Mouse (Mus musculus) Patski (cell line): ENCODE data around the gene Tmem132a. TPM values are rescaled to one million over a fixed set of nuclear protein-coding genes. Genes with fewer than 3 reads are reported as not detected.

Source experiments
- ATAC-seq: fragments of 100-300 bp; one replicate; pipeline ENCODE4 v1.8.0; 2021
- CTCF ChIA-PET: fragments of 350-600 bp; sonication (Branson Sonifier 250); formaldehyde crosslinking; loops from one replicate; lab custom pipeline; 2022; ENCODE audit warnings: inconsistent platforms; lab: Charles Lee
- POLR2A ChIA-PET: fragments of 350-600 bp; sonication (Branson Sonifier 250); formaldehyde crosslinking; loops from one replicate; lab custom pipeline; 2022; ENCODE audit warnings: antibody characterized with exemption, inconsistent platforms; lab: Charles Lee
- DNase-seq: peaks from one replicate; pipeline ENCODE4 v3.0.0-alpha.2; 2011; ENCODE audit warnings: low read depth, low spot score
- H3K27me3 ChIP-seq: fragments of 371-371 bp; one replicate; pipeline ENCODE4 v1.5.1; 2021
- CTCF ChIP-seq: fragments of 100-300 bp; IDR thresholded peaks from one replicate; pipeline ENCODE4 v1.5.1; 2021
- in situ Hi-C: fragments of 300-500 bp; cut with MboI; formaldehyde crosslinking; loops from 3 replicates; pipeline ENCODE4 v1.11.1; 2018; ENCODE audit warnings: low pct_unique_long_range_greater_than_20kb, mixed read lengths
- polyA plus RNA-seq: library from polyadenylated mRNA; unstranded; gene quantifications from one replicate; pipeline ENCODE4 v1.2.3, GENCODE M21; 2021

Gene Tmem132a
- polyA plus RNA-seq: 114 TPM

DNA sequence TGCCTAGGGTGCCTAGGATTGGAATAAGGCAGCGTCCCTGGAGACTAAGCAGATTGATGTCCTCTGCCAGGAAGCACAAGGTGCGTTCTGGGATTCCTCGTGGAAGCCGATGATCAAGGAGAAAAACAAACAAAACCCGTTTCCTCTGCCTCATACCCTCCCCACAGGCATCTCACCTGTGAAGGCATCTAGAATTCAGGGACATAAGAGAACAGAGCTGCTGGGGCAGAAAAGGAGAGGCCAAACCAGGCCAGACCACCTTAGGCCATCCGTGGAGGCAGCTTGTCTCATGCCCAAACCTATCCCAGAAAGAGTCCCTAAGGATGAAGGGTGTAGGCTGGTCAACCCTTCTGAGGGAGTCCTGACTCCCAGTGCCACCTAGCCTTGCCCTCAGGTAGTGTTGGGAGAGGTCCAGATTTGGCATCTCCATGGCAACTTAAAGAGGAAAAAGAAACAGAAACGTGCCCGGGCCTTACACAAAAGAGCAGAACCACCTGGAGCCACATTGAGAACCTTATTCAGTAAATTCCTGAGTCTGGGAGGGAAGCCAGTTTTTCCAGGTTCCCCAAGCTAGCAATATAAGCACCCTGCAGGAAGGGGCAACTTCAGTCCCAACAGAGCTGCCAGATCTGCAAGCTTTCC, at the start of gene Tmem132a:
Gene Tmem132a, minus strand, starts transcription at position 55 of the 642 bp plus-strand sequence.
- ChIA-PET POLR2A (interaction anchor here (1.2 kb wide), 1 partner anchor 154 kb away, joined by 3 read pairs; no protein-coding TSS in a partner anchor), CTCF (interaction anchor here (1.8 kb wide), 1 partner anchor 10 kb away, joined by 7 read pairs; no protein-coding TSS in a partner anchor)
- no peaks in the 10 kb centered on the region for H3K27me3 ChIP-seq
- TF ChIP-seq CTCF: no peak
- DNase-seq (no peak), ATAC-seq (peak; percentile 27)
- in situ Hi-C loops: no loop called here

DNA sequence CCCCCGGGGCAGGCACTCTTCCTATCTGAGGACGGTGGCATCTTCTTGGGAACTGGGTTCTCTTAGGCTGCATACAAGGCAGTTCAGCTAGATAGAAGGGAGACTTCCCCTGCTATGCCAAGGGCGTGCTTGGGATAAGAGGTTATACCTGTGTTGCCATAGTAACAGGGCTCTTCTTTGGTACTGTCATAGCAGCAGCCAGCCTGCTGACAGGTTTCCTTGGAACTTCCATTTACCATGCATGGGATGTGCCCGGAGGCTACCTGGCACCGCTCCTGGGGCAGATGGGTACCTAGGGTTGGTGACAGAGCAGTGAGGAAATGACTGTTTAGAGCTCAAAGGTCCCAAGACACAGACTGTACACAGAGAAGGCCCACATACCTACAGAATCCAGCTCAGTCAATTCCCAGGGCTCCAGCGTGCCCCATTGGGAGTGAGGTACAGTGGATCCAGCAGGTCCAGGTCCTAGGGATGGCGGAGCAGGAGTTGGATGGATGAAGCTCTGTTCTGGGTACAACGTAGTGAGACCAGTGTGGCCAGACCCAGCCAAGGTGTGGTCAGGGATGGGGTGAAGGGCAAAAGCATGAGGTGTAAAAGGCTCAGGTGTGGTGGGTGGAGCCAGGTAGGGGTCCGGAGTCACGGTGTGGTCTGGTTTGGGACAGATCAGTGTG, 48.7 kb upstream of the Tmem132a start:
- POLR2A ChIA-PET: no interaction called here
- CTCF ChIA-PET: interaction anchor here (1.0 to 1.7 kb wide), 2 partner anchors 11 to 65 kb away, joined by 3 to 6 read pairs; no protein-coding TSS in a partner anchor
- no peaks in the 10 kb centered on the region for H3K27me3 ChIP-seq
- no peak for TF ChIP-seq CTCF
- ATAC-seq (no peak), DNase-seq (no peak)
- in situ Hi-C loops: no loop called here

DNA sequence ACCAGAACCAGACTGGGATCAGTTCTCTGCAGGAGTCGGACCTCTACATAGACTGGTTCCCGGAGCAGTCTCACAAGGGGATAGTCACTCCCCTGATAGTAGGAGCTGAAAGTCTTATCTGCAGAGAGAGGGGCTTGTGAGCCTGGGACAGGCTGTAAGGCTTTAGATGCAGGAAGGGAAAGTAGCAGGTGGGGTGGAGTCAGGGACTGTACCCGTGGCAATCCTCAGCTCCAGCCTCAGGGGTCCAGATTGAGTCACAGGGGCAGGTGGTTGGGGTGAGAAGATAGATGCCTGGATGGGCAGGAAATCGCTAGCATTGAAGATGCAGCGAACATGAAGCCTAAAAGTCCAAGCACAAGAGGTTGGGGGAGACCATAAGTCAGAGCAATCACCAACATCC, 46.8 kb upstream of the Tmem132a start:
- ATAC-seq (no peak), DNase-seq (no peak)
- no peaks in the 10 kb centered on the region for H3K27me3 ChIP-seq
- ChIA-PET CTCF (interaction anchor here (0.9 to 1.3 kb wide), 3 partner anchors 9 to 41 kb away, joined by 3 to 5 read pairs (median 3); no protein-coding TSS in a partner anchor), POLR2A (no interaction called here)
- TF ChIP-seq CTCF: no peak
- in situ Hi-C loops: no loop called here

DNA sequence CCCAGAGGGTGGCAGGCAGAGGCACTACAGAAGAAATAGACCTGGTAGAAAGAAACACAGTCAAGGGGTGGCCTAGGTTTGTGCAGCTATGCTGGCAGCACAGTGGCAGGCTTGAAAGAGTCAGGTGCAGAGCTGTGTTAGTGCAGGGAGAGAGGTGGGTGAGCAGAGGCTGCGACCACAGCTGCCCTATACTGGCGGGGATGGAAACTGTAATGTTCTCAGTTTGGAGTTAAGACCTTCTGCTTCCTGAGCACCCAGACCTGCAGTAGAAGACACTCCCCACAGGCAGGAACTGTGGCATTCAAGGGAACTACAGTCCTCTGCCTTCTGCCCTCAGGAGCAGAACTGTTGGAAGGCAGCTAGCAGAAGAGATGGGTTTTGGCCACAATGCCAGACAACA, 45.1 kb upstream of the Tmem132a start:
- TF ChIP-seq CTCF: no peak
- ATAC-seq (no peak), DNase-seq (no peak)
- ChIA-PET POLR2A (no interaction called here), CTCF (interaction anchor here (1.6 to 2.1 kb wide), 3 partner anchors 10 to 44 kb away, joined by 5 read pairs; no protein-coding TSS in a partner anchor)
- H3K27me3 ChIP-seq: no peaks in the 10 kb centered on the region
- in situ Hi-C loops: loop anchor here (5.0 kb wide), 1 partner anchor 42 kb away; no protein-coding TSS in a partner anchor

DNA sequence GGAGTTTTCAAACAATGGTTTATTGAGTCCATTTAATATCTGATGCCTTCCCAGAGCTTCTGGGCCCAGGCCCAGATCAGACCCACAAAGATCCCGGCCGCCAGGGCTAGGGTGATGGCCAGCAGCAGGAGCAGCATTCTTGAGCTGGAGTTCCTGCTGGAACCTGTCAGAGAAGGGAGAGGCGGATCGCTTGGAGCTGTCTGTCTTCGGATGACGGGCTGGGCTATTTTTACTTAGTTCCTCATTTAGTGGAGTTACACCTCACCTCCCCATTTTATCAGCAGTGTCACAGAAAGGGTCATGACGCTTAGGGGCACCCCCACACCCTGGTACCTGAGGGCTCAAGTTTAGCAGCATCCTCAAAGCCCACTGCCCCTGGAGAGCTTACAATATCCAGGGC, 44.6 kb upstream of the Tmem132a start:
- CTCF ChIA-PET: interaction anchor here (1.6 to 2.1 kb wide), 3 partner anchors 10 to 45 kb away, joined by 5 read pairs; no protein-coding TSS in a partner anchor
- H3K27me3 ChIP-seq: no peaks in the 10 kb centered on the region
- no peak for DNase-seq
- in situ Hi-C loops: loop anchor here (5.0 kb wide), 1 partner anchor 43 kb away; no protein-coding TSS in a partner anchor
- no peak for TF ChIP-seq CTCF
- POLR2A ChIA-PET: interaction anchor here (0.6 kb wide), 1 partner anchor 1066 kb away, joined by 5 read pairs; no protein-coding TSS in a partner anchor
- no peak for ATAC-seq

DNA sequence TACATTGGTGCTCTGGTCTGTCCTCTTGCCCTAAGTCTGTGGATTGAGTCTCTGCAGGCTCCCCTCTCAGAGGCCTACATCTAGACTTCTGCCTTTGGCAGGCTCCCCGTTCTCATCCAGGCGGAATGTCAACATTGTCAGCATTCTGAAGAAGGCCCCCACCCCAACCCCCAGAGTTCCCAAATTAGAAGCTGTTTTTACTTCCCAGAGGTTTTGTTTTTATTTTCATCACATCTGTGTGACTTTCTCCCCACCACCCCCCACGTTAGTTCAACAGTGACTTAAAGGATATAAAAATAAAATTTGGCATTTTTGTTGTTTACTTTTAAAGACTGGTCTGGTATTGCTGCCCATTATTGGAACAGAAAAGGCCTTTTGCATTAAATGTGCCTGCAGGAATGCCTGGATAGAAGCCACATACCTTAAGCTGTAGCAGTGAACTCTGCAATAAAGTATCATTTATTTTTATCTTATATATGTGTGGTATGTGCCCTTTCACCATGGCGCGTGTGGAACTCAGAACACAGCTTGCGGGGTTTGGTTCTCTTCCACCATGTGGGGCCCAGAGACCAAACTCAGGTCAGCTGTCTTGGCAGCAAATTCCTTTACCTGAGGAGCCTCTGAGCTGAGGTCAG, 39.5 kb upstream of the Tmem132a start:
- no peak for TF ChIP-seq CTCF
- ChIA-PET CTCF (interaction anchor here (1.2 to 6.1 kb wide), 10 partner anchors 13 to 197 kb away, joined by 4 to 75 read pairs (median 9); partner anchors contain the start of genes Prpf19 and Ptgdr2), POLR2A (interaction anchor here (0.7 to 1.3 kb wide), 3 partner anchors 39 to 236 kb away, joined by 3 read pairs; no protein-coding TSS in a partner anchor)
- no peak for ATAC-seq
- no peak for DNase-seq
- in situ Hi-C loops: no loop called here
- no peaks in the 10 kb centered on the region for H3K27me3 ChIP-seq

DNA sequence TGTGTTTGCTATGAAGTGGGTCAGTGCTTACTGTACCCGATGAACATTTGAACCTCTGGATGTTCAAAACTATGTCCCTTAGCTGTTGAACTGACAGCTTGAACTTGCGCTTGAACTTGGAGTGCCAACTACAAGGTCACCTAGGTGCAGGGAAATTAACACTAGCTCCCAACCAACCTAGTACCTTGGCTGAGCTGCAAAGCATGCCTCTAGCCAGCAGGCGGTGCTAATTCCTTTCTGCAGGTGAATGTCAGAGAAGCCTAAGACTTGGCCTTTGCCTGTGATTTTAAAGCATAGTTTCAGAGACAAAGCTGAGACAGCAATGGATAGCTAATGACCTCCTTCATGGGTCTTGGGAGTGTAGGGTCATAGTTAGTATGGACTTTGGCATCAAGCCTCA, 38.2 kb upstream of the Tmem132a start:
- ChIA-PET CTCF (interaction anchor here (0.6 to 6.1 kb wide), 28 partner anchors 9 to 229 kb away, joined by 3 to 75 read pairs (median 5); partner anchors contain the start of genes Ccdc86, Ms4a10, Prpf19 and Ptgdr2), POLR2A (interaction anchor here (0.9 kb wide), 1 partner anchor 39 kb away, joined by 3 read pairs; no protein-coding TSS in a partner anchor)
- H3K27me3 ChIP-seq: no peaks in the 10 kb centered on the region
- no peak for DNase-seq
- peak; percentile 96 for TF ChIP-seq CTCF
- ATAC-seq: peak; percentile 77
- in situ Hi-C loops: no loop called here

DNA sequence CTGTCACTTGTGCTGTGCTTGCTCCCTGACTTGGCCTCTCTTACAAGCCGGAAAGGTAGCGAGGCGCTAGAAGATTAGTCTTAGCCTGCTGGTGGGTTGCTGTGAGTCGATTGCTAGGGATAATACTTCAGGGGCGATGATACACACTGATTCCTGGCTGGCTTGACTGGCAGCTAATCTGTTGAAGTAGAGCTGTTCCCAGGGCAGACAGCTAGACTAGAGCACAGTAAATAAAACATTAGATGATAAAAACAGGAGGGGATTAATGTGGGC, 35.9 kb upstream of the Tmem132a start:
- ATAC-seq (no peak), DNase-seq (no peak)
- in situ Hi-C loops: no loop called here
- CTCF ChIA-PET: interaction anchor here (1.0 to 6.1 kb wide), 4 partner anchors 9 to 73 kb away, joined by 3 to 75 read pairs (median 15); no protein-coding TSS in a partner anchor
- TF ChIP-seq CTCF: no peak
- POLR2A ChIA-PET: interaction anchor here (1.1 kb wide), 1 partner anchor 10 kb away, joined by 3 read pairs; no protein-coding TSS in a partner anchor
- no peaks in the 10 kb centered on the region for H3K27me3 ChIP-seq

DNA sequence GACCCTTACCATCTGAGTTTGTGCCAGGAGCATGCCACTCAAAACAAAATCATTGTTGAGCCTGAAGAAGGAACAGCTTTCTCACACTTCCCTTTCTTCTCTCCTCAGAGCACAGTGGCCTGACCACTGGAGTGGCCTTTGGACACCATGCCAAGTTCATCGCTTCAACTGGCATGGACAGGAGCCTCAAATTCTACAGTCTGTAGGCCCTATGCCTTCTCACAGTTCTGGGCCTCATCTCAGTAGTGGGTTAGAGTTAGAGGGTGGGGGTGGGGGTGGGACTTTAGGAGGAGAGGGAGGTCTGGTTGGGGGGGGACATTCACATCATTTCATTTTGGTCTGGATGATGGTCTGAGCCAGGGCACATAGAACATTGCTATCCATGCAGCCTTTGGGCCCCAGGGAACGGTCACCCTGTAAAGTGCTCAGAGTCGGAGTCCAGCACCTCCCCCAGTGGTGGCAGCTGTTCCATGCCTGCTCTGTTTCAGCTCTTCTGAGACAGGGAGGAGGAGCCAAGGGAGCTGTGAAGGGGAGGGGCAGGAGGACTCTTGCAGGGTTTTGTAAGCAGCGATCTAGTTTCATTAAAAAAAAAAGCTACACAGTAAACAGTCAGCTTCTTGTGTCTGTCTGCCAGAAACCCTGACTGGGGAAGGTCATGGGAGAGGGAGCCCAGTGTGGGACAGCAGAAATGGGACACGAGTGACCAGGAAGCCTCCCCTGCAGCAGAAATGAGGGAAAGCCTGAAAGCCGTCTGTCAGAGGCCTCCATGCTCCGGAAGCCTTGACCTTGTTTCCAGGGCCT, 35.4 kb upstream of the Tmem132a start:
- DNase-seq (no peak), ATAC-seq (no peak)
- POLR2A ChIA-PET: interaction anchor here (1.0 to 1.4 kb wide), 3 partner anchors 9 to 45 kb away, joined by 3 to 4 read pairs (median 3); partner anchors contain the start of gene Tmem109

More for the DNA sequence above, 35.4 kb upstream of the Tmem132a start:
- in situ Hi-C loops: no loop called here
- H3K27me3 ChIP-seq: no peaks in the 10 kb centered on the region
- CTCF ChIA-PET: interaction anchor here (0.8 to 6.1 kb wide), 5 partner anchors 9 to 74 kb away, joined by 3 to 75 read pairs (median 3); no protein-coding TSS in a partner anchor
- TF ChIP-seq CTCF: no peak
